Mouse (Mus musculus): ENCODE measurements at regions not wholly inside any gene's neighbourhood (a gene's known extent, or its start where the extent isn't known, plus 50 kb on each side); places are given as distances from the start of the nearest gene placed in this dataset.
A peak's percentile ranks its signal among the peaks of the same experiment; 100 is the strongest.

DNA sequence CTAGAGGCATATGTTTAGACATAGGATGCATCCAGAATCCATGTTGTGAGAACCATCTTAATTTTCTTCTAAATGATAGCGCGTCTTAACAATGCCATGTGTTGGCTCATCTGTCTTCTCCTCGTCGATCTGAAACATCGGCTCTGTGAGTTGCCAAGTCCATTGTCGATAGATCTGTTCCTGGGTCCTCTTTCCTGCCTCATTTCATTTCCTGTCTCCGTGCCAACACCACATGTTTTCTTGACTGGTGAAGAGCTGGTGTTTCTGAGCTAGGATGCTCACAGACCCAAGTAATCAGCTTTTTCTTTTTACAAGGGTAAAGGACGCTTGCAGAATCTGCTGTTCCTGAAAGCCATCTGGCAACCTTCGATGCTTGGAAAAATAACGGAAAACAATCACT is 79.5 kb upstream of the 2410004P03Rik start:
- Histone ChIP-seq H3K36me3 (ENCODE audit: control insufficient read depth, insufficient read depth, low read length) (no peaks in the 10 kb centered on the region), H3K4me2 (ENCODE audit: low read length) (no peak overlapping the region)
- WGBS: 70% methylated on average over 10 of the region's 10 CpGs

DNA sequence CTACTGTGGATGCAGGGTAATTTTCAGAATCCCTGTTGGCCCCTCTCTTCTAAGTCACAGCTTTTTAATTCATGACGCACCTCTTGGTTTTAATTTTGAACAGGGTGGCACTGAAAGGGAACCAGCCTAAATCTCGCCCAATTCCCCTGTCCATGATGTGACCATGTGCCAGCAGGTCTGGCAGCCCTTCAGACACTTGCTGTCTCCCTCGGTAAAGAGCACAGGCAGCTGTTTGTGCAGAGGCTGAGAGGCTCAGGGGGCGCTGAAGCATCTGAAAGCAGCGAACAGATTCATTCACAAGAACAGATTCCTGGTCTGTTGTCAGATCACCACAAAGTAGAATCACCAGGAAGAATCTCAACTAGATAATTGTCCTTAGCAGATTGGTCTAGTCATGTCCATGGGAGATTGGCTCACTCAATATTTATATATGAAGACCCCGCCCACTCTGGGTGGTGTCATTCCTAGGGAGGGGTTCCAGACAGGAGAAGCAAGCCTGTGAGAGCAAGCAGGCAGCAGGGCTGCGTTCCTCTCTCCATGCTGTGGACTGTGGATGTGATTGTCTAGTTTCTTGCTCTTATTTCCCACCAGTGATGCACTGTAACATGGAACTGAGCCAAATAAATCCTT is 78.3 kb upstream of the 2410004P03Rik start:
- no peak overlapping the region for H3K4me3 ChIP-seq (ENCODE audit: low read depth, low read length)
- no peaks in the 10 kb centered on the region for H3K36me3 ChIP-seq (ENCODE audit: control insufficient read depth, insufficient read depth, low read length)
- no peak overlapping the region for H3K9ac ChIP-seq (ENCODE audit: low read length)
- DNase-seq (ENCODE audit: low spot score) (peak; percentile 59), ATAC-seq (replicated peaks; ENCODE audit: low FRiP score, low TSS enrichment, low read depth) (no peak)
- H3K4me1 ChIP-seq (replicated peaks; ENCODE audit: control insufficient read depth, insufficient read depth, low read length): peaks cover 5% of the 10 kb centered on the region; the same call in 1 of the 2 replicates
- 46% methylated on average over 7 of the region's 7 CpGs for WGBS
- no peaks in the 10 kb centered on the region for H3K27me3 ChIP-seq (replicated peaks; ENCODE audit: control insufficient read depth, insufficient read depth, low read length)
- H3K9me3 ChIP-seq (ENCODE audit: control insufficient read depth, low read length): no peaks in the 10 kb centered on the region
- no peak overlapping the region for H3K27ac ChIP-seq (ENCODE audit: low read depth)
- H3K4me2 ChIP-seq (ENCODE audit: low read length): no peak overlapping the region

More for the DNA sequence above, 79.5 kb upstream of the 2410004P03Rik start:
- ATAC-seq (replicated peaks; ENCODE audit: low FRiP score, low TSS enrichment, low read depth) (no peak), DNase-seq (ENCODE audit: low spot score) (no peak)
- H3K9ac ChIP-seq (ENCODE audit: low read length): no peak overlapping the region
- H3K9me3 ChIP-seq (ENCODE audit: control insufficient read depth, low read length): no peaks in the 10 kb centered on the region
- no peak overlapping the region for H3K27ac ChIP-seq (ENCODE audit: low read depth)
- H3K4me3 ChIP-seq (ENCODE audit: low read depth, low read length): no peak overlapping the region
- no peaks in the 10 kb centered on the region for H3K27me3 ChIP-seq (replicated peaks; ENCODE audit: control insufficient read depth, insufficient read depth, low read length)
- peaks cover 5% of the 10 kb centered on the region; the same call in 1 of the 2 replicates for H3K4me1 ChIP-seq (replicated peaks; ENCODE audit: control insufficient read depth, insufficient read depth, low read length)

DNA sequence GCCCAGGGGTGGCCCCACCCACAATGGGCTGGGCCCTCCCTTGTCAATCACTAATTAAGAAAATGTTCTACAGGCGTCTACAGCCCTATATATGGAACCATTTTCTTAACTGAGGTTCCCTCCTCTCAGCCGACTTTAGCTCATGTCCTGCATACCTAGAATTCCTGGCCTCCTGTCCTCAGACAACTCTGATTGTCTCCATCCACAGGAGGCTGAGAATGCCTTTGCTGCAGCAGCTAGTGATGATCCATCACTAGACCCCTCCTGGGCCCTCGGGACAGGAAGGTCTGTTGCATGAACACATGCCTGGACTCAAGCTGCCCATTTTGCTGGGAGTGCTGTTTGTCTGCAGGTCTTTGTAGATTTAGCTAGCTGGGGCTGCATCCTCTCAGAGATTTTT is 75.9 kb upstream of the 2410004P03Rik start:
- no peak overlapping the region for H3K4me3 ChIP-seq (ENCODE audit: low read depth, low read length)
- no peak for ATAC-seq (replicated peaks; ENCODE audit: low FRiP score, low TSS enrichment, low read depth)
- no peak for DNase-seq (ENCODE audit: low spot score)
- H3K27me3 ChIP-seq (replicated peaks; ENCODE audit: control insufficient read depth, insufficient read depth, low read length): no peaks in the 10 kb centered on the region
- H3K36me3 ChIP-seq (ENCODE audit: control insufficient read depth, insufficient read depth, low read length): no peaks in the 10 kb centered on the region
- H3K9ac ChIP-seq (ENCODE audit: low read length): no peak overlapping the region
- 27% methylated on average over 3 of the region's 3 CpGs for WGBS
- no peaks in the 10 kb centered on the region for H3K9me3 ChIP-seq (ENCODE audit: control insufficient read depth, low read length)
- H3K4me1 ChIP-seq (replicated peaks; ENCODE audit: control insufficient read depth, insufficient read depth, low read length): peaks cover 5% of the 10 kb centered on the region; the same call in 1 of the 2 replicates
- H3K27ac ChIP-seq (ENCODE audit: low read depth): no peak overlapping the region
- no peak overlapping the region for H3K4me2 ChIP-seq (ENCODE audit: low read length)

DNA sequence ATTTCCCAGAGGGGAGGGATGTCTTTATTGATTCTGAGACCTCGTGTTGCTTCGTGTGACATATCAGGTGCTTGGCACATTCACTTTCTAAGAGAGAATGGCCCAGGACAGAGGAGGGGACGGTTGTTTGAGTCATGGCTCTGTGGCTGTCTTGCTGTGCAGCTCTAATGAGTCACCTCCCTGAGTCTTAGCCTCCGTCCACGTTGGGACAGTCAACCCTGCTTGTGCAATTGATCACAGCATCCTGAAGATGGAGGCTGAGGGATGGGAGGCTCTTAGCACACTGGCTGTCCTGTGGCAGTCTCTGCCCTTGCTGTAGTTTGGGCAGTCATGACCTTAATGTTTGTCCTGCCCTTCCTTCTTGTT is 73.7 kb upstream of the 2410004P03Rik start:
- H3K9me3 ChIP-seq (ENCODE audit: control insufficient read depth, low read length): no peaks in the 10 kb centered on the region
- 72% methylated on average over 5 of the region's 5 CpGs for WGBS
- ATAC-seq (replicated peaks; ENCODE audit: low FRiP score, low TSS enrichment, low read depth): no peak
- H3K27me3 ChIP-seq (replicated peaks; ENCODE audit: control insufficient read depth, insufficient read depth, low read length): no peaks in the 10 kb centered on the region
- H3K4me2 ChIP-seq (ENCODE audit: low read length): no peak overlapping the region
- no peak overlapping the region for H3K9ac ChIP-seq (ENCODE audit: low read length)
- DNase-seq (ENCODE audit: low spot score): no peak
- H3K4me1 ChIP-seq (replicated peaks; ENCODE audit: control insufficient read depth, insufficient read depth, low read length): peaks cover 4% of the 10 kb centered on the region; the same call in 1 of the 2 replicates
- no peak overlapping the region for H3K4me3 ChIP-seq (ENCODE audit: low read depth, low read length)
- no peak overlapping the region for H3K27ac ChIP-seq (ENCODE audit: low read depth)
- H3K36me3 ChIP-seq (ENCODE audit: control insufficient read depth, insufficient read depth, low read length): no peaks in the 10 kb centered on the region

DNA sequence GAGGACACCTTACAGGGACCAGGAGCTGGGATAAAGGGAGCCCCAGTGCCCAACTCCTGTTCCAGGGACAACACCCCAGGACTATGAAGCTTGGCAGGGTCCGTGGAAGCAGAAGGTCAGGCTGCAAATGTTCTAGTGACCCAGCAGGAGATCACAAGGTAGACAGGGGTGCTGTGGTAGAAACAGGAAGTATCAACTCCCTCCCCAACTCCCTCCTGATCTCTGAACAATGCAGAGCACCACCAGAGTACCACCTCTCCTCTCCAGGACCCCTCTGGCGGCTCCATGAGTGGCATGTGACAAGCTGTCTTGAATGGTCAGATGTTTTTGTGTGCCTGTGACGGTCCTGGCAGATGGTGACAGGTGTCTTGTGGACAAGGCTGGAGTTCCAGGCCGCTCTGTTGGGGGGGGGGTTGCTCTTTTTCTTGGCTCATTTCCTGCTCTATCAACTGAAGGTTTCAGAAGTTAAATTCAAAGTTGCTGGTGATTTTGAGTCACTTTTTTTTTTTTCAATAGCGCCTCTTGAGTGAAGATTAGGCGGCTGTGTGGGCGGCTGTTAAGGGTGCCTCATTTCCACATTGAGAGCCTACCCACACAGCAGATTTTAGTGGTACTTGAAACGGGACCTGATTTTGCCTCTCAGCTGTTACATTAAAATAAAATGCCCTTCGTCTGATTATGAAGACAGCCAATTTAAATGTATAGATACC is 73.1 kb upstream of the 2410004P03Rik start:
- no peaks in the 10 kb centered on the region for H3K27me3 ChIP-seq (replicated peaks; ENCODE audit: control insufficient read depth, insufficient read depth, low read length)
- WGBS: 82% methylated on average over 9 of the region's 9 CpGs
- no peaks in the 10 kb centered on the region for H3K9me3 ChIP-seq (ENCODE audit: control insufficient read depth, low read length)

DNA sequence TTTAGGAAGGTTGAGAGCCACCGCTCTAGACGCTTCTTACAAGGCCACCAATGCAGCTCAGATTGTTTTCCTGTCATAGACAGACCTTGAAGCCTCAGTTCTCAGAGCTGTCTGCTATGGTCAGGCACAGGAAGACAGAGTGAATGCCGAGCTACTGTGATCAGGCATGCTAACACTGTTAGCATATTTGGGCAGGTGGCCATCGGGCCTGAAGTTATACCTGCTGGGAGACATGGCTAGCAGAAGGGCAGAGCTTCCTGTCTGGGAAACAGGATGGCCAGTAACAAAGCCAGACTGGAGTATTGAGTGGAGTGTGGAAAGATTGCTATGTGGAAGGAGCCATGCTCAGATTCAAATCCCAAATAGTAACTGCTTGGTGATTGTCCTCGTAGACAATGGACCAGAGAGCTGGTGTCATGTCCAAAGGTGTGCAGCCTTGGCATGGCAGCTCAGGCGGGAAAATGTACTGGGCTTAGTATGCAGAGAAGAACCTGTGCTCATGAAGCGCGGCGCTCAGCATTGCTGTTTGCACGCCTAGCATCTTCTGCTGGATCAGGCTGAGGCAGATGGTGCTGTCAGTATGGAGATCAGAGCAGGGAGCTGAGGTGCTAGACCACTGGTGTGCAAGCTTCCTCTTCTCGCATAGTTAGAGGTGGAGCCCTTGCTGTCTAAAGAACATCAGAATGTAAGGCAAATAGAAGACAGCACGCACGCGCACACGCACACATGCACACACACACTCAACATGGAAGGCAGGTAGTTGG is 60.3 kb upstream of the 2410004P03Rik start:
- no peak for DNase-seq (ENCODE audit: low spot score)
- Histone ChIP-seq H3K36me3 (ENCODE audit: control insufficient read depth, insufficient read depth, low read length) (no peaks in the 10 kb centered on the region), H3K4me3 (ENCODE audit: low read depth, low read length) (no peak overlapping the region), H3K9me3 (ENCODE audit: control insufficient read depth, low read length) (no peaks in the 10 kb centered on the region), H3K9ac (ENCODE audit: low read length) (no peak overlapping the region), H3K27me3 (replicated peaks; ENCODE audit: control insufficient read depth, insufficient read depth, low read length) (no peaks in the 10 kb centered on the region), H3K27ac (ENCODE audit: low read depth) (no peak overlapping the region), H3K4me2 (ENCODE audit: low read length) (no peak overlapping the region), H3K4me1 (replicated peaks; ENCODE audit: control insufficient read depth, insufficient read depth, low read length) (no peaks in the 10 kb centered on the region)
- no peak for ATAC-seq (replicated peaks; ENCODE audit: low FRiP score, low TSS enrichment, low read depth)
- 90% methylated on average over 15 of the region's 15 CpGs for WGBS

More for the DNA sequence above, 73.1 kb upstream of the 2410004P03Rik start:
- no peak for DNase-seq (ENCODE audit: low spot score)
- Histone ChIP-seq H3K27ac (ENCODE audit: low read depth) (no peak overlapping the region), H3K4me1 (replicated peaks; ENCODE audit: control insufficient read depth, insufficient read depth, low read length) (no peaks in the 10 kb centered on the region; the same call in 1 of the 2 replicates), H3K9ac (ENCODE audit: low read length) (no peak overlapping the region), H3K36me3 (ENCODE audit: control insufficient read depth, insufficient read depth, low read length) (no peaks in the 10 kb centered on the region), H3K4me2 (ENCODE audit: low read length) (no peak overlapping the region), H3K4me3 (ENCODE audit: low read depth, low read length) (no peak overlapping the region)
- no peak for ATAC-seq (replicated peaks; ENCODE audit: low FRiP score, low TSS enrichment, low read depth)

DNA sequence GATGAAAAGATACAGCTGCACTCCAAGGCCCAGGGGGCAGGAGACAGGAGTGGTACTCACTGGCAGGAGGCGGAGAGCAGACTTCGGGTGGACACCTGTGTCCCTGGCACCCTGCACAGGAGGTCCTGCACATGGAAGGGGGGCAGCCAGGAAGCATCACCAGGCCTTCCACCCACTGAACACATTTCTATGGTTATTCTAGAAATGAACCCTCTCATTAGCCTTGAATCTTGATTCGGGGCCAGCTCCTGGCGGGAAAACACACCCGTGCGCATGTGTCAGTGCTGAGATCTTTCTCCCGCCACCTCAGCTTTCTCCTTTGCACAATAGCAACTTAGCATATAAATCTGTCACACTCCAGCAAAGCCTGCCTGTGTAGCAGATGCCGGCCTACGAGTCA is 58.3 kb upstream of the 2410004P03Rik start:
- ATAC-seq (replicated peaks; ENCODE audit: low FRiP score, low TSS enrichment, low read depth) (no peak), DNase-seq (ENCODE audit: low spot score) (no peak)
- Histone ChIP-seq H3K4me3 (ENCODE audit: low read depth, low read length) (no peak overlapping the region), H3K27ac (ENCODE audit: low read depth) (no peak overlapping the region), H3K4me1 (replicated peaks; ENCODE audit: control insufficient read depth, insufficient read depth, low read length) (no peaks in the 10 kb centered on the region), H3K4me2 (ENCODE audit: low read length) (no peak overlapping the region), H3K27me3 (replicated peaks; ENCODE audit: control insufficient read depth, insufficient read depth, low read length) (no peaks in the 10 kb centered on the region), H3K9me3 (ENCODE audit: control insufficient read depth, low read length) (no peaks in the 10 kb centered on the region), H3K9ac (ENCODE audit: low read length) (no peak overlapping the region), H3K36me3 (ENCODE audit: control insufficient read depth, insufficient read depth, low read length) (no peaks in the 10 kb centered on the region)
- 74% methylated on average over 9 of the region's 9 CpGs for WGBS

DNA sequence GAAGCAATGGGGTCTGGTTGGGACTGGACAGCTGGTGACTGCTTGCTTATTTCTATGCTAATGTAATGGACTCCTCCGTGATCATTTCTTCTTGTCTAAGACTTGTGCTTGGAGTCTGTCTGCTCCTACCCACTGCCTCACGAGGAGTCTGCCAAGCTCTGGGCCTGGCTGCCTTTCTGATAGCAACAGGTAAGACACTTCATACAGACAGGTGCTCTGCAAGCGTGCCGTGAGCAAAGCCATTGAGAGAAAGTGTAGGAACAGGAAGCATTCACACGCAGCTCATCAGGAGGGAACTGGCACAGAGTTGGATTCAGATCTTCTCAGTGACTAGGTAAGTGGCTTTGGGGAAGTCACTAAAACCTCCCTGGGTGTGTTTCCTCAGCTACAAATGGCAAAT is 57.6 kb upstream of the 2410004P03Rik start:
- Histone ChIP-seq H3K9ac (ENCODE audit: low read length) (no peak overlapping the region), H3K27ac (ENCODE audit: low read depth) (no peak overlapping the region), H3K4me2 (ENCODE audit: low read length) (no peak overlapping the region), H3K4me3 (ENCODE audit: low read depth, low read length) (no peak overlapping the region), H3K9me3 (ENCODE audit: control insufficient read depth, low read length) (no peaks in the 10 kb centered on the region), H3K27me3 (replicated peaks; ENCODE audit: control insufficient read depth, insufficient read depth, low read length) (no peaks in the 10 kb centered on the region), H3K36me3 (ENCODE audit: control insufficient read depth, insufficient read depth, low read length) (no peaks in the 10 kb centered on the region), H3K4me1 (replicated peaks; ENCODE audit: control insufficient read depth, insufficient read depth, low read length) (0 out of 2 replicates have a peak, but pooled peaks cover under 1% of the 10 kb centered on the region)
- no peak for DNase-seq (ENCODE audit: low spot score)
- WGBS: 79% methylated on average over 5 of the region's 5 CpGs
- ATAC-seq (replicated peaks; ENCODE audit: low FRiP score, low TSS enrichment, low read depth): no peak
